Mouse (Mus musculus) large intestine, adult 2 months (tissue): Measurements from ENCODE around the gene Ehmt1. TPM values are rescaled to one million over a fixed set of nuclear protein-coding genes. Genes with fewer than 3 reads are reported as not detected.
A peak's percentile ranks its signal among the peaks of the same experiment; 100 is the strongest.
"Not testable (repeated sequence)": the region's sequence is repeated elsewhere in the genome, so short reads cannot be mapped to it uniquely, and the experiment has no call there.

Experiments used
- DNase-seq: peaks from one replicate; pipeline ENCODE4 v3.0.0-alpha.2; 2012; ENCODE audit warnings: low read depth, low spot score
- WGBS: fragments of 180-500 bp; shearing (Covaris S2); methylation state at CpG from one replicate; pipeline ENCODE4 v1.1.7; 2018; 5-methylcytosine and 5-hydroxymethylcytosine counted together
- polyA plus RNA-seq: library from polyadenylated mRNA; depleted of rRNA; stranded (reverse); fragments of >200 nt; gene quantifications from 2 replicates; pipeline ENCODE4 v1.2.3, GENCODE M21; 2012; rRNA removed

Ehmt1 gene
- 39.0 and 47.1 TPM in 2 replicates for polyA plus RNA-seq

DNA sequence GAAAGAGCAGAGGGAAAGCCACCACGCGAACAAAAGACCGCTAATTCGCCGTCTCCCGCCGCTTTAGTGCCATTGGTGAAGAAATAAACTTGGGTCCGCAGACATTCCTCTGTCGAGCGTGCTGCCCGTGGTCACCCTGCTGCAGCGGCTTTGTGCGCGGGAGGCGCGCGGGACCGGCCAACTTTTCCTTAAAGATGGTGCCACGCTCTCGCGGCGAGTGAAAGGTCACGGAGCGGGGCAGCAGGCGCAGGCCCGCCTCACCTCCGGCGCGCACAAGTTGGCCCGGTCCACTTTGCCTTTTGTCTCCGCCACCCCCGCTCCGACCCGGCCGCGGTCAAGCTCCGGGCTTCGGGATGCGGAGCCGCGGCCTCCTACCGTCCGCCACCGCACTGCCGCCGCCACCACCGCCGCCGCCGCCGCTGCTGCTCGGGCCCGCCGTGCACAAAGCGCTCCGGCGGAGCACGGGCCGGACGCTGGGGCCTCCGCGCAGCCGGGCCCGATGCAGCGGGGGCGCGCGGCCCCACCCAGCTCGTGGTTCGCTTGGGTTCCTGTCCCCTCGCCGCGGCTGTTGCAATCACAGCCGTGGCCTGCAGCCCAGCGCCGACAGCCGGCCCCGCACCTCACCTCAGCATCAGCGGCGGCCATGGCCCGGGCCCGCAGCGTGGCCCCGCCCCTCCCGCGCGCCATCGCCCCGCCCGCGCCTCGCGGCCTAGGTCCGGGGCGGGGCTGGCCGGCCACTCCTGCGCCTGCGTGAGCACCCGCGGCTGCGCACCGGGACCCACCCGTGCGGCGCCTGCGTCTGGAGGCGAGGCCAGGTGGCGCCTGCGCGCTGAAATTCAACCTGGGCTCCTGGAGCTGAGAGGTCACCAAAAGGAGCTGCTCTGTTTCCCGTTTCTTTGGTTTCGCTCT is at the start of gene Ehmt1:
TSS of gene Ehmt1 (minus strand) at position 685 of the 909 bp plus-strand sequence.
- under 1% methylated on average over 97 of the region's 112 CpGs for WGBS
- DNase-seq = peak; percentile 82

- WGBS = under 1% methylated on average over 28 of the region's 28 CpGs
- DNase-seq = peak; percentile 67
These were observed 43.0 kb upstream of the Ehmt1 start, which contains the start of gene Dph7 for GRCm38 (mm10) chr2:24962304-24963000. Dph7 (plus strand) TSS chr2:24962400.

DNA sequence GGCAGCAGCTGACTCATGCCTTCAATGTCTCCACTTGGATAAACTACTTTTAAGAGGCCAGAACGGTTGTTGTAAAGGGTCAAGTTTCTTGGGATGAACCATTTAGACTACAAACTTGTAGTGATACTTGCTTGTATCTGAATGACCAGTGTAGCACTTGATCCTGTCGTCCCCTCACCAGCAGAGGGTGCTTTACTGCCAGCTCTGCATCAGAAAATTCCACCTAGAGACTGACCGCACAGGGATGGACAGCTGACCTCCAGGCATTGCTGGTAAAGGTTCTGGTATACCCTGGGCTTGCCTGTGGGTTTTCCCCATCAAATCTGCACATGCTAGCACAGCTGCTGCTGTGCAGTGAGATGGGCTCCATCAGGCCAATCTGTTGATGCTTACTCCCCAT is 41.5 kb upstream of the Ehmt1 start:
- 21% methylated on average over 3 of the region's 3 CpGs for WGBS
- no peak for DNase-seq

GRCm38 (mm10) chr2:24952537-24953055 is 33.2 kb upstream of the Ehmt1 start:
- DNase-seq = no peak
- WGBS = 87% methylated on average over 4 of the region's 4 CpGs

GRCm38 (mm10) chr2:24950189-24950535 is 30.7 kb upstream of the Ehmt1 start:
- DNase-seq = no peak
- 2% methylated on average over 31 of the region's 31 CpGs for WGBS

- DNase-seq = peak; percentile 81
- 1% methylated on average over 108 of the region's 108 CpGs for WGBS
These were observed 30.2 kb upstream of the Ehmt1 start, which contains the start of gene Zmynd19 for GRCm38 (mm10) chr2:24949421-24950188. Zmynd19 (plus strand) TSS chr2:24949792.

DNA sequence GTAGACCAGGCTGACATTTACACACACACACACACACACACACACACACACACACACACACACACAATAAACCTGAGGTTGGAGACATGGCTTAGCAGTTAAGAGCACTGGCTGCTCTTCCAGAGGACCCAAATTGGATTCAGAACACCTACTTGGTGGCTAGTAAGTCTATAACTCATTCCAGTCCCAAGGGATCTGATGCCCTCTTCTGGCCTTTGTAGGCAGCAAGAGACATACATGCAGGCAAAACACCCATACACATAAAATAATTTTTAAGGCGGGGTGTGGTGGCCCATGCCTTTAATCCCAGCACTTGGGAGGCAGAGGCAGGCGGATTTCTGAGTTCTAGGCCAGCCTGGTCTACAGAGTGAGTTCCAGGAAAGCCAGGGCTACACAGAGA is 24.9 kb upstream of the Ehmt1 start:
- WGBS = 38% methylated on average over 2 of the region's 2 CpGs
- not testable (repeated sequence) for DNase-seq

DNA sequence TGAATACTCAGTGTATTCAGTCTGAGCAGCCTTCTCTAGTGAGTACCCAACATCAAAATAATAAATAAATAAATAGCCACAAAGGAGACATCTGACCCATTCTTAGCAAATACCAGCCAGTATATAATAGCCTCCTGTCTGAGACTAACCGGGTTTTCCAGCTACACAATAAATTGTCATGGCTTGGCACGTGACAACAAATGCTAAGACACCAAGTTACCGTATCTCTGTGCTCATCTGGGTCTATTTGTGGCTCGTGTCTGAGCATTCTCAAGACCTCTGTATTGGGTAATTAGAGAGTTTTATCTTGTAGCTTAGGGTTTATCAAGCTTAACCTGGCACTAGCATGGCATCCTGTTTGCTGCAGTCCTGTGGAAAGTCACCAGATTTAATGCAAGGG is 22.7 kb upstream of the Ehmt1 start:
- 70% methylated on average over 4 of the region's 4 CpGs for WGBS
- no peak for DNase-seq

GRCm38 (mm10) chr2:24935057-24935796 is 15.8 kb upstream of the Ehmt1 start, which contains the start of gene Arrdc1:
Arrdc1 (minus strand) TSS chr2:24935252.
- DNase-seq = peak; percentile 95
- WGBS = 1% methylated on average over 49 of the region's 49 CpGs

GRCm38 (mm10) chr2:24934441-24934963 is 15.1 kb upstream of the Ehmt1 start:
- 2% methylated on average over 19 of the region's 19 CpGs for WGBS
- DNase-seq = no peak

DNA sequence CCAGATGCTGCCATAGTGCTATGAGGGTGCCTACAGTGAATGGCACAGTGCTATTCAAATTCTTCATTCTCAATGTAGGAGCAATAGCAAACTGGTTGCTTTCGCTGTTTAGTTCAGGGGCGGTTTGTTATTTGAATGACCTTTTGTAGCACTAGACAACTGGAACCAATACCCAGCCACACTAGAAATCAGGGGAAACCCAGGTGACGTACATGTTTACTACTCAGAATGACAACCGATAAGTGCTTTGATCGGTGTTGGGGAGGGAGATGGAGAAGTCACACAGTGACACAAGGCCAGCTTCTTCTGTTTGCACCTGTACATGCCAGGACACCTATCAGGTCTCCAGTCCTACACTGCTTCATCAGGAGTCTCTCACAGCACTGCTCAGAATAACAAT is 10.2 kb upstream of the Ehmt1 start:
- DNase-seq = no peak
- WGBS = 92% methylated on average over 5 of the region's 5 CpGs

GRCm38 (mm10) chr2:24929119-24929518 is 9.7 kb upstream of the Ehmt1 start:
- DNase-seq = peak; percentile 64
- WGBS = 34% methylated on average over 2 of the region's 2 CpGs

DNA sequence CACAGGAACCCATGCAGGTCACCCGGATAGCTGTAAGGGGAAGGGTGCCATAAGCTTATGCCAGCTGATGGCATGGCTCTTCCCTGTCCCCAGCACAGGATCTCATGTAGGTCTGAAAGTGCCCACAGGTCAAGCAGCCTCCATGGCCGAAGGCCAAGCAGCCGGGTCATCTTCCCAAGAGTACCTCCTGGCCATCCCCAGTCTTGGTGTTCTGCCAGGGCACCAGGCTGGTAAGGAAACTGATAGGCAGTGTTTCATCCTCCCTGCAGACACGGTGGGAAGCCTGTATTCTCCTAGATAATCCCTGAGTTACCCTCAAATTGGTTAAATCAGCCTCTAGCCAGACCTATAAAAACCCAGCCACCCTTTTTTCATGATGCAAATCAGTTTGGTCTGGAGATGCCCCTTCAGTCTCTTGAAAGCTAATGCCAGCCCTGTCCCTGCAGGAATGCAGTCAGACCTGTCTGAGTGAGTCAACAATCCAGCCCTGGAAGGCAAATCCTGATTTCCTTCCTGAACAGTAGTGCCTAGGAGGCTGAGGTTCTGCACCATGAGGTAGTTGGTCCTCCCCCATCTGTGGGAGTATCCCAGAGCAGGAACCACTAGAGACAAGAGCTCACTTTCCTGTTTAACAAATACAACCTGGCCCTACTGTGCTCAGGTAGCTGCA is 8.5 kb upstream of the Ehmt1 start:
- peak; percentile 87 for DNase-seq
- WGBS = 31% methylated on average over 4 of the region's 4 CpGs

DNA sequence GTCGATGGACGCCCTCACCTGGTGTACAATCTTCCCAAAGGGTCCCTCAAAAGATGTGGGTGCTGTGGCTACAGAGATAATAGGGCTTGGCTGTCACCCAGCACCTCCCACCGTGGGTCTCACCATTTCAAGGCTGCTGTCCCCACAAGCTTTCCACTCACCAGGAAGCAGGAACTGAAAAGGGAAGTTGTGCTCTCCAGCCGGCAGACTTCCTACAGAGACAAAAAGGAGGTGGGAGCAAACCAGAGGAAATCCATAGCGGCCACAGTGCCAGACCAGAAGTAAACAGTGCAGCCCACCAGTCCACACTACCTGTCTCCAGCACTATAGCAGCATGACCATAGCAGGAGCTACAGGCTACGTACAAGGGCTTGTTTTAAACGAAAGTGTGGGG is 7.5 kb upstream of the Ehmt1 start:
- 56% methylated on average over 7 of the region's 7 CpGs for WGBS
- no peak for DNase-seq

DNA sequence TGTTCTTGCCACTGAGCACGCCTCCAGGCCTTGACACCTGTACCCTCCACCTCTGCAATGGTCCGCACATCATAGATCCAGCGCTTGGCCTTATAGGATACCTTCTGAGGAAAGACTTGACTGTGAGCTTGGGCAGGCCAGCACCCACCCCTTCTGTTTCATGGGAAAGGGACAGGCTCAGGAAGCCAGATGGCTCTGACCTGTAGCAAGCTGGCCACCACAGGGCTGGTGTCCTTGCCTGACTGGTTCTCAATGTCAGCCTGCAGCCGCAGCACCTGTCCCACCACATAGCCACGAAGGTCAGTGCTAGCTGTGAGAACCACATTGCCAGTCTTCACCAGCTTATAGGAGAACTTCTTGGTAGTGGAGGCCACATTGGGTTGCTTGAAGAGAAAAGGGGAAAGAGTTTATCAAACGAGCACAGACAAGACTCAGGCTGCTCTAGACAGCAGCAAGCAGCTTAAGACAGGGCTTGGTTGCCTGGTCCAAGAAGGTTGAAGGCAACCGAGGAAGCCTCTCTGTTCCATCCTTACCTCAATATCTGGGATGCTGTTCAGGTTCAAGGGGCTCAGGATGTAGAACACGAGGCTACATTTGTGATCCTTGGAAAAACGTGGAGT is 7.0 kb upstream of the Ehmt1 start:
- 86% methylated on average over 9 of the region's 9 CpGs for WGBS
- no peak for DNase-seq

- no peak for DNase-seq
- WGBS = 83% methylated on average over 8 of the region's 8 CpGs
These were observed 5.9 kb upstream of the Ehmt1 start for GRCm38 (mm10) chr2:24925284-24925683.

DNA sequence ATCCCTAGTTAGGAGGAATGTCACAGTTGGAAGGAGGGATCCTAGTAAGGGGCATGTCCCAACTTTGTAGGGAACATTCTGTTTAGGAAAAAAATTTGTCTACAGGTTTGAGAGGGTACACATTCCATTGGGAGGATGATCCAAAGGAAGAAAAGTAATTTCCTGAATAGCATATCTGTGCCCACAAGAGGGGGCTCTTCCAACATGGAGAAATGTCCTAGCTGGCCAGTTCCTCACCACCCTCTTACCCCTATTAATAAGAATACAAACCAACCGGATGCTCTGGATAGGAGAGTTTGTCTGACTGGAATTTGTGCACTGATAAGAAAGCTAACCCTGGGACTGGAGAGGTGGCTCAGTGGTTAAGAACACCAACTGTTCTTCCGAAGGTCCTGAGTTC is 4.1 kb upstream of the Ehmt1 start:
- no peak for DNase-seq
- 42% methylated on average over 2 of the region's 2 CpGs for WGBS

GRCm38 (mm10) chr2:24919839-24920175 is 393 bp upstream of the Ehmt1 start:
- WGBS = 9% methylated on average over 8 of the region's 8 CpGs
- no peak for DNase-seq
